Mouse (Mus musculus): ENCODE data around the gene Gfpt1.

DNA sequence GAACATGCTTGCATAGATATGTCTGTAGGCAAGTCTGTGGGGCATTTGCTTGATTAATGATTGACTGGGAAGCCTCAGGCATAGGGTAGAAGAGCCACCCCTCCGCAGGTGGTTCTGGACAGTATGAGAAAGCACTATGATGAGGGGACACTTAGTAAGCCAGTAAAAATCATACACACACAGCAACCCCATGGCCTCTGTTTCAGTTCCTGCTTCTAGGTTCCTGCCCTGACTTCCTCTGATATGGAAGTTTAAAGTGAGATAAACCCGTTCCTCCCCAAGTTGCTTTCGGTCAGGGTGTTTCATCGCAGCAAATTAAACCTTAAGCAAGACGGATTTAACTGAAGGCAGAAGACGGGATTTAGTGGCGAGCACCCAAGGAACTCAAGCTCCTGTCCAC lies 88.0 kb downstream of the Gfpt1 start:
- TF ChIP-seq EP300 (IDR thresholded peaks at IDR 0.05) (no peak), CTCF (IDR thresholded peaks at IDR 0.05) (no peak)

All from lung, postnatal 0 days (tissue).